ENCODE assay signal across 14 mouse cellular contexts in the genomic region with DNA sequence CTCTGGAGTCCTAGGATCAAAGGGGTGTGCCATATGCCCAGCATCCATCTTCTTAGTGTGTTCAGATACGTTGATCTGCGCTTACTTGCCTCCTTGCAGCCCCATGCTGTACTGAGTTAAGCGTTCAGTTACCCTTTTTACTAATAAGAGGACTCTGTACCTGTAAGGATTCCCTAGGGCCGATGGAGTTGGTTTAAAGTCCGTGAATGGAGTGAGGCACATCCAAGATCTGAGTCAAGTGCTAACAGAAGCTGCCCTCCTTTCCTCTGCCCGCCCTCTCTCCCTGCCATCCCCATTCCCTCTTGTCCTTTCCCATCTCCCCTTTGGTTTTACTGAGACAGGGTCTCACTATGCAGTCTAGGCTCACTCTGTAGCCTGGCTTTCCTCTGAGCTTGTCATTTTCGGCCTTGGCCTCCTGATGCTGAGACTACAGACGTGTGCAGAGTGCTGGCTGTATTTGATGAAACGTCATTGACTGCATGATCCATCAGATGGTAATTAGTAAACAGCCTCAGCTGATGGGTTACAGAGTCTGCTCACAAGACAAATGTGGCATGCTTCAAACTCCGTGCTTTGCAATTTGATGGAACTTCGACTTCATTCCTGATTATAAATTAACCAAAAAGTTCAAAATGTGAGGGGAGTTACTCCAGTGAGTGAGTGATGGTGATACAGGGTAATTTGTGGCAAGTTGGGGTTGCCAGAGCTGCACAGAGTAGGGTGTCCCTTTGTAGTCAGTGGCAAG.
"Had no signal": no experiment of that assay in that cellular context is flagged by ENCODE, and none has a peak within 500 bp of the region (broad histone marks: within the 10 kb centered on the region; RNA-seq: fewer than 3 reads in every experiment).

No protein-coding gene starts in this region.

- H3K4me1 ChIP-seq: intestine, embryonic 15.5 days; limb, embryonic 12.5 days; liver, embryonic 13.5 days; lung, embryonic 15.5 days had no signal

- H3K27ac ChIP-seq: intestine, embryonic 15.5 days; limb, embryonic 12.5 days; liver, embryonic 13.5 days; lung, embryonic 15.5 days; macrophage; midbrain, embryonic 12.5 days had no signal

- H3K9me3 ChIP-seq: intestine, embryonic 15.5 days; limb, embryonic 12.5 days; liver, embryonic 13.5 days; lung, embryonic 15.5 days; midbrain, embryonic 12.5 days had no signal

- ATAC-seq: intestine, embryonic 15.5 days; liver, postnatal 0 days had no signal

- H3K4me3 ChIP-seq: intestine, embryonic 15.5 days; limb, embryonic 12.5 days; liver, embryonic 13.5 days; lung, embryonic 15.5 days; megakaryocyte, embryonic 14.5 days; midbrain, embryonic 12.5 days had no signal

- H3K27me3 ChIP-seq: intestine, embryonic 15.5 days; liver, embryonic 13.5 days; megakaryocyte, embryonic 14.5 days had no signal

- DNase-seq: layer of hippocampus, postnatal 36 days; liver; liver, embryonic 13.5 days; liver, postnatal 0 days; lung, postnatal 14 days; right cerebral cortex, adult 18-20 months; right cerebral cortex, postnatal 25 days; thymus, postnatal 36 days had no signal

- H3K4me2 ChIP-seq: intestine, embryonic 15.5 days; limb, embryonic 12.5 days; liver, embryonic 13.5 days; lung, embryonic 15.5 days; midbrain, embryonic 12.5 days had no signal

- H3K36me3 ChIP-seq: intestine, embryonic 15.5 days; limb, embryonic 12.5 days; liver, embryonic 13.5 days; lung, embryonic 15.5 days; midbrain, embryonic 12.5 days had no signal

- H3K9ac ChIP-seq: intestine, embryonic 15.5 days; limb, embryonic 12.5 days; liver, embryonic 13.5 days; liver, postnatal 0 days; lung, embryonic 15.5 days; midbrain, embryonic 12.5 days had no signal
